Mouse (Mus musculus) layer of hippocampus, postnatal 25 days (tissue): ENCODE results near the gene Car5b. TPM values are rescaled to one million over a fixed set of nuclear protein-coding genes. Genes with fewer than 3 reads are reported as not detected.

ENCODE experiments used
- DNase-seq, 2 experiments: peaks; one replicate each; pipeline ENCODE4 v3.0.0; 2022; ENCODE audit warnings: mixed read lengths in 2 of 2, low spot score in 1 of 2; ENCODE audit errors: extremely low spot score in 1 of 2
- total RNA-seq, 2 experiments: library from RNA; stranded (reverse); gene quantifications; 2 replicates each; pipeline ENCODE4 v1.2.3; 2021

Car5b gene
- total RNA-seq, result 1 to 10 TPM; 2.9 to 3.3 TPM

- peak in 1 of 2 experiments; percentile 44 for DNase-seq
These were observed at the start of gene Car5b for GRCm38 (mm10) chrX:164027607-164028289. TSS of gene Car5b (minus strand) at chrX:164027997.

GRCm38 (mm10) chrX:164076040-164076775, 48.4 kb upstream of the Car5b start, which contains the start of gene Siah1b:
TSS of gene Siah1b (minus strand) at chrX:164076493.
- DNase-seq, result peak; percentile 71 to 73

GRCm38 (mm10) chrX:164068968-164069367, 41.2 kb upstream of the Car5b start:
- no peak for DNase-seq

- peak; percentile 22 to 73 for DNase-seq
These were observed 38.4 kb upstream of the Car5b start for GRCm38 (mm10) chrX:164066185-164066584.

GRCm38 (mm10) chrX:164059070-164059469, 31.3 kb upstream of the Car5b start:
- DNase-seq, result no peak

GRCm38 (mm10) chrX:164058523-164058922, 30.7 kb upstream of the Car5b start:
- DNase-seq, result no peak

- no peak for DNase-seq
These were observed 27.9 kb upstream of the Car5b start for GRCm38 (mm10) chrX:164055726-164056125.

- no peak for DNase-seq
These were observed 18.9 kb upstream of the Car5b start for GRCm38 (mm10) chrX:164046736-164047135.

GRCm38 (mm10) chrX:164042069-164042468, 14.3 kb upstream of the Car5b start:
- no peak for DNase-seq

- DNase-seq, result no peak
These were observed 11.1 kb upstream of the Car5b start for GRCm38 (mm10) chrX:164038882-164039281.

- no peak for DNase-seq
These were observed 8.1 kb upstream of the Car5b start for GRCm38 (mm10) chrX:164035931-164036330.

GRCm38 (mm10) chrX:164035401-164035800, 7.6 kb upstream of the Car5b start:
- no peak for DNase-seq

GRCm38 (mm10) chrX:164032526-164032925, 4.7 kb upstream of the Car5b start:
- no peak for DNase-seq

- no peak for DNase-seq
These were observed 12.2 kb downstream of the Car5b start for GRCm38 (mm10) chrX:164015636-164016035.

- no peak for DNase-seq
These were observed 12.8 kb downstream of the Car5b start for GRCm38 (mm10) chrX:164014956-164015355.

- DNase-seq, result no peak
These were observed 14.5 kb downstream of the Car5b start for GRCm38 (mm10) chrX:164013318-164013717.

GRCm38 (mm10) chrX:164004809-164005208, 23.0 kb downstream of the Car5b start:
- DNase-seq, result no peak

GRCm38 (mm10) chrX:163999848-164000247, 27.9 kb downstream of the Car5b start:
- no peak for DNase-seq

- no peak for DNase-seq
These were observed 31.0 kb downstream of the Car5b start for GRCm38 (mm10) chrX:163996754-163997153.

- no peak for DNase-seq
These were observed 40.0 kb downstream of the Car5b start for GRCm38 (mm10) chrX:163987718-163988374.

GRCm38 (mm10) chrX:163982129-163982528, 45.7 kb downstream of the Car5b start:
- no peak for DNase-seq
